Mouse (Mus musculus): ENCODE data around the gene C2. TPM values are rescaled to one million over a fixed set of nuclear protein-coding genes. Genes with fewer than 3 reads are reported as not detected.

C2 gene
- total and polyA plus RNA-seq, 3 experiments: 2.3 to 25.9 (median 2.5) TPM

DNA sequence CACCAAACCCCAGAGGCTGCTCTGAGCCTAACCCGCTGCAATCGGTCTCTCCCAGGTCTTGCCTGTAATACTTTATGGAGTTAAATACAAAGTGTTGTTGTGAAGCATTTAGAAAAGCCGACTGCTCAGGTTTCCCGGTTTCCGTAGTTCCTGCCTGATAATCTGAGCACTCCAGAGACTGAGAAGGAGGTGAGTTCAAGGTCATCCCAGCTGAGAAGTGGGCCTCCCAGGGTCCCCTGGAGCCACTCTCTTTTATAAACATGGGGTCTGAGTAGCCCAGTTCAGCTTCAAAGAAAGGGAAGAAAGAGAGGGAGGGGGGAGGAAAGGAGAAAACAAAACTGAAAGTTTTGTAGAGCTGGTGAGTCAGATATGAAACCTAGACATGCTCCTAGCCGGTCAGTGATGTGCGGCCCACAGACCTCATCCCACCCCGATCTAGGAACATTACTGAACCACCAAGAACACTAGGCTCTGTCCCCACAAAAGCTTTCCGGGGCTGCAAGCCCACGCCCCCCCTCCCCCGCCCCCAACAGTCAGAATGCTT lies 18.7 kb downstream of the C2 start, which contains the start of gene Zbtb12:
TSS of gene Zbtb12 (plus strand) at position 148 of the 544 bp plus-strand sequence.
- ATAC-seq (ENCODE audit: extremely low read depth, insufficient number of reproducible peaks, low FRiP score, poor library complexity, severe bottlenecking) (no peak), DNase-seq (ENCODE audit: low spot score) (no peak)
- TF ChIP-seq TAL1 (conservative IDR thresholded peaks at IDR 0.05; ENCODE audit: low read depth, low read length): no peak
- no peak for TF ChIP-seq GATA2 (IDR thresholded peaks at IDR 0.05; ENCODE audit: borderline replicate concordance, low read depth, low read length)
- no peak for TF ChIP-seq GATA1 (IDR thresholded peaks at IDR 0.05; ENCODE audit: borderline replicate concordance, low read length)
- TF ChIP-seq POLR2AphosphoS5 (IDR thresholded peaks at IDR 0.05; ENCODE audit: insufficient replicate concordance, low read depth, low read length): no peak
- TF ChIP-seq CTCF (IDR thresholded peaks at IDR 0.05; ENCODE audit: low read depth, low read length): no peak

DNA sequence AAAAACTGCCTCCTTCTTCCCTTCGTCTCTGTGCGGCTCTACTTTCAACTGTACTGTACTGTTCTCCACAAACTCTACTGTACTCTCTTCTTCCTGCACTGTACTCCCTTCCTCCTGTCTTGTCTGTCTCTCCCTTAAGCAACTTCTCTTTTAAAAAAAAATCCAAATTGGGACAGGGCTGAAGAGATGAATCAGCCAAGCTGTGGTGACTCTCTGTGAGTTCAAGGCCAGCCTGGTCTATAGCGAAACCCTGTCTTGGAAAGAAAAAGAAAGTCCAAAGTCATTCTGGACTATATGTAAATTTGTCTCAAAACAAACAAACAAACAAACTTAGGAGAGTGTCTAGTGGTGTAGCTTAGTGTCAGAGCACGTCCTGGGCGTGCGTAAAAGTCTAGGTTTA lies 23.7 kb downstream of the C2 start:
- DNase-seq (ENCODE audit: low spot score) (no peak), ATAC-seq (ENCODE audit: extremely low read depth, insufficient number of reproducible peaks, low FRiP score, poor library complexity, severe bottlenecking) (no peak)
- no peak for TF ChIP-seq GATA2 (IDR thresholded peaks at IDR 0.05; ENCODE audit: borderline replicate concordance, low read depth, low read length)
- Histone ChIP-seq H3K4me3 (ENCODE audit: low read depth, low read length) (no peak overlapping the region), H3K9me3 (replicated peaks) (no peaks in the 10 kb centered on the region), H3K27me3 (ENCODE audit: insufficient read depth, low read length) (peaks cover 23% of the 10 kb centered on the region), H3K36me3 (replicated peaks) (no peaks in the 10 kb centered on the region), H3K4me1 (ENCODE audit: insufficient read depth, low read depth, low read length) (no peaks in the 10 kb centered on the region)

More for the DNA sequence above, 18.7 kb downstream of the C2 start, which contains the start of gene Zbtb12:
- no peaks in the 10 kb centered on the region for H3K9me3 ChIP-seq (replicated peaks)
- H3K4me3 ChIP-seq (ENCODE audit: low read depth, low read length): no peak within 1 kb of the TSS; the same call in 1 of the 2 replicates
- peaks cover 14% of the 10 kb centered on the region for H3K27me3 ChIP-seq (ENCODE audit: insufficient read depth, low read length)
- peaks cover 32% of the 10 kb centered on the region for H3K4me1 ChIP-seq (ENCODE audit: insufficient read depth, low read depth, low read length)
- H3K36me3 ChIP-seq (replicated peaks): no peaks in the 10 kb centered on the region

DNA sequence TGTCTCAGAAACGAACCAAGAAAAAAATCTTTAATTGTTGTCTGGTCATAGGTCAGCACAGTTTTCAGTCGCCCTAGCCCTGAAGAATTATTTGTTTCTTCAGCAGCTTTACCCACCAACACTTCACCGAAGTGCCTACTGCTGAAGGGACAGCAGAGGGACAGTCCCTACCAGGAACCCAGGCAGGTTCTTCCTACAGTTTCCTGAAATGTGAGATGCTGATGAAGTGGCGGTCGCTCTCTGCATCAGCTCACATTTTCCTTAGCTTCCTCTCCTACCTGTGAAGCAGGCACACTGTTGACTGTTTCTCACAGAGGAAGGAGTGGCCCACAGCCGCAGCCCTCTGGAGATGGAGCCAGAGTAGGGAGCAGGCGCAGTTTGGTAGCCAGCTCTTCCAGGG lies 32.1 kb downstream of the C2 start:
- no peaks in the 10 kb centered on the region for H3K9me3 ChIP-seq (replicated peaks)
- H3K27me3 ChIP-seq (ENCODE audit: insufficient read depth, low read length): peaks cover 45% of the 10 kb centered on the region
- no peaks in the 10 kb centered on the region for H3K36me3 ChIP-seq (replicated peaks)
- no peak for ATAC-seq (ENCODE audit: extremely low read depth, insufficient number of reproducible peaks, low FRiP score, poor library complexity, severe bottlenecking)
- peaks cover 4% of the 10 kb centered on the region; the same call in 1 of the 2 replicates for H3K4me1 ChIP-seq (ENCODE audit: insufficient read depth, low read depth, low read length)
- H3K4me3 ChIP-seq (ENCODE audit: low read depth, low read length): no peak overlapping the region
- DNase-seq (ENCODE audit: low spot score): no peak
- TF ChIP-seq CTCF (IDR thresholded peaks at IDR 0.05; ENCODE audit: low read depth, low read length) (no peak), GATA2 (IDR thresholded peaks at IDR 0.05; ENCODE audit: borderline replicate concordance, low read depth, low read length) (no peak), GATA1 (IDR thresholded peaks at IDR 0.05; ENCODE audit: borderline replicate concordance, low read length) (no peak), POLR2AphosphoS5 (IDR thresholded peaks at IDR 0.05; ENCODE audit: insufficient replicate concordance, low read depth, low read length) (no peak)

DNA sequence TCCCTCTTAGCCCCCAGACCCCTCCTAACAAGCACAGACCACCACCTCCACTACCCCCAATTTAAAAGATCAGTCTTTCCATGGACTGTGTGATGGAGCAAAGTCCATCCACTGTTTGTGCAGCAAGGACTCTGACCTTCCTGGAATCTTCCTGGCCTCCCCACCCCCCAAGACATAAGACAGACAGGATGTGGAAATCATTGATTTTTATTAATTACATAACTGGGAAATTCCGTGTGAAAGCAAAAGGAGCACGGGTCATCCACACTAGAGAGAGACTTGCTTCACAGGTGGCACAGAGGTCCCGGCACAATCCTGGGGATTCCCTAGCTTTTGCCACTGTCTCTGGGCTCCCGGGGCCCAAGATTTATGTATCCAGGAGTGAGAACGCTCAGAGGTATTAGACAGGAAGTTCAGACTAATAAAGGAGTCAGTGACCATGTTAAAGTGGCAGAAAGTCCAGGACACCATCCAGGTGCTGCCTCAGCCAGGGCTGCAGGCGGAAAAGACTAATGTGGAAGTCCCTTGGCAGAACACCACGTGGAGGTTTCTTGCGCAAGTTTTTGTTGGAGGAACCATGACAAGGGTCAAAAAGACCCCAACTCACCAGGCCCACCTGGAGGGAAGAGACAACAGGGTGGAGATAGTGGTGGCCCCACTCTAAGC lies 35.5 kb downstream of the C2 start, which contains the start of gene Cfb:
TSS of gene Cfb (minus strand) at position 103 of the 666 bp plus-strand sequence.
- DNase-seq (ENCODE audit: low spot score): no peak
- H3K4me1 ChIP-seq (ENCODE audit: insufficient read depth, low read depth, low read length): peaks cover 20% of the 10 kb centered on the region
- H3K36me3 ChIP-seq (replicated peaks): peaks cover 8% of the 10 kb centered on the region
- TF ChIP-seq GATA2 (IDR thresholded peaks at IDR 0.05; ENCODE audit: borderline replicate concordance, low read depth, low read length): no peak
- no peak for TF ChIP-seq POLR2AphosphoS5 (IDR thresholded peaks at IDR 0.05; ENCODE audit: insufficient replicate concordance, low read depth, low read length)
- TF ChIP-seq GATA1 (IDR thresholded peaks at IDR 0.05; ENCODE audit: borderline replicate concordance, low read length): no peak
- TF ChIP-seq TAL1 (conservative IDR thresholded peaks at IDR 0.05; ENCODE audit: low read depth, low read length): no peak
- no peak for TF ChIP-seq CTCF (IDR thresholded peaks at IDR 0.05; ENCODE audit: low read depth, low read length)
- H3K4me3 ChIP-seq (ENCODE audit: low read depth, low read length): no peak within 1 kb of the TSS
- no peaks in the 10 kb centered on the region for H3K9me3 ChIP-seq (replicated peaks)
- no peak for ATAC-seq (ENCODE audit: extremely low read depth, insufficient number of reproducible peaks, low FRiP score, poor library complexity, severe bottlenecking)
- H3K27me3 ChIP-seq (ENCODE audit: insufficient read depth, low read length): peaks cover 52% of the 10 kb centered on the region

DNA sequence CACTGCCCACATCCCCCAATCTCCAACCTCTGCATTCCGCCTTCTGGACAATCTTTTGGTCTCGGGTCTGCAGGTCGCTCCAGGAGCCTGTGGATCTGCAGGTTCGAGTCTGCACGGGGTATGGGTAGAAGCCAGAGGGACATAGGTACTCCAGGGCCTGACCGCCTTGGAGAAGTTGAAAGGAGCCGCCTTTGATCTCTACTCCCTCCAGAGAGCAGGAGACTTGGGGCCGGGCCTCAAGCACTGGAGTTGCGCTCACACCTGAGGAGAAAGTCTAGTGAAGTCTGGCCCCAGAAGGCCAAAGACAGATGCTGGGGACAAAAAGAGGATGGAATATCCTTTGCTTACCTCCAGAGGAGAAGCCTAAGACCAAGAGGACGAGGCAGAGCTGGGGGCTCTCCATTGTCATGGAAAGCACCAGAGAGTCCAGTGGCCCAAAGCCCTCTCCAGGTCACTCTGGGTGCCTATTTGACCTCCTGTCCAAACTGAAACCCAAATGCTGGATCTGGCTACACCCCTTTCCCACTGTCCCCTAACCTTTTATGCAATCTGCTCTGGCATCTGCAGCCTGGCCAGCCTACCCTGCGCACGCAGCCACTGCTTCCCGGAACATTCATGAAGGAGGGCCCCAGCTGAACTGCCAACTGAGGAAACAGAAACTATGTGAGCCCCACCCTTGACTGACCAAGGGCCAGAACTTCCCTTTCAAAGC lies 36.2 kb downstream of the C2 start:
- ATAC-seq (ENCODE audit: extremely low read depth, insufficient number of reproducible peaks, low FRiP score, poor library complexity, severe bottlenecking): no peak
- peaks cover 52% of the 10 kb centered on the region for H3K27me3 ChIP-seq (ENCODE audit: insufficient read depth, low read length)
- TF ChIP-seq GATA2 (IDR thresholded peaks at IDR 0.05; ENCODE audit: borderline replicate concordance, low read depth, low read length) (no peak), GATA1 (IDR thresholded peaks at IDR 0.05; ENCODE audit: borderline replicate concordance, low read length) (no peak)
- no peak overlapping the region for H3K4me3 ChIP-seq (ENCODE audit: low read depth, low read length)
- H3K36me3 ChIP-seq (replicated peaks): peaks cover 15% of the 10 kb centered on the region
- no peaks in the 10 kb centered on the region for H3K9me3 ChIP-seq (replicated peaks)
- DNase-seq (ENCODE audit: low spot score): no peak
- H3K4me1 ChIP-seq (ENCODE audit: insufficient read depth, low read depth, low read length): peaks cover 20% of the 10 kb centered on the region

DNA sequence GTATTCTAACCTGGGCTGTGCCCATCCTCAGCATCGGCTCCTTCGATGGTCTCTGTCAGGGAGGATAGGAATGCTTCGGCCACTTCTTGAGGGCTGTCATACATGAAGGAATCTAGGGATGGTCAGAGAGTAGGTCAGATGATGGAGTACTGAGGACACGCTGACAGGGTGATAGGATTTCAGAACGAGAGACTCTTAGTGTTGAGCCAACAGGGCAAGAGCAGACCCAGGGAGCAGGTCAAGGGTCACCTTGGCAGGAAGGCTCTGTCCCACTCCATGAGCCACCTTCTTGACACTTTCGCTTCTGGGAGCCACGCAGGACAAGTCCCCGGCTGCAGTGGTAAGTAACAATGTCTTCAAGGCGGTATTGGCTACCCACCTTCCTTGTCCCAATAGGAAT lies 37.6 kb downstream of the C2 start:
- no peak for TF ChIP-seq GATA1 (IDR thresholded peaks at IDR 0.05; ENCODE audit: borderline replicate concordance, low read length)
- no peak for TF ChIP-seq CTCF (IDR thresholded peaks at IDR 0.05; ENCODE audit: low read depth, low read length)
- Histone ChIP-seq H3K4me1 (ENCODE audit: insufficient read depth, low read depth, low read length) (peaks cover 20% of the 10 kb centered on the region), H3K4me3 (ENCODE audit: low read depth, low read length) (no peak overlapping the region), H3K9me3 (replicated peaks) (no peaks in the 10 kb centered on the region), H3K36me3 (replicated peaks) (peaks cover 28% of the 10 kb centered on the region), H3K27me3 (ENCODE audit: insufficient read depth, low read length) (peaks cover 45% of the 10 kb centered on the region)
- no peak for DNase-seq (ENCODE audit: low spot score)
- ATAC-seq (ENCODE audit: extremely low read depth, insufficient number of reproducible peaks, low FRiP score, poor library complexity, severe bottlenecking): no peak

Measured in G1E (cell line).